Mouse (Mus musculus) thymus, adult 2 months (tissue): ENCODE data around the gene Eral1. TPM values are rescaled to one million over a fixed set of nuclear protein-coding genes. Genes with fewer than 3 reads are reported as not detected.
A peak's percentile ranks its signal among the peaks of the same experiment; 100 is the strongest.

Source experiments
- DNase-seq: peaks from one replicate; pipeline ENCODE4 v3.0.0; 2021
- H3K27ac ChIP-seq: fragments of 200-500 bp; 2 replicates; pipeline ENCODE4 v1.5.1; 2012; ENCODE audit warnings: low read length, control low read depth; ENCODE audit not compliant: control insufficient read depth, insufficient read depth
- H3K27me3 ChIP-seq: fragments of 200-500 bp; 2 replicates; pipeline ENCODE4 v1.6.1; 2012; ENCODE audit warnings: mild to moderate bottlenecking, low read length, moderate library complexity, mixed read lengths; ENCODE audit not compliant: control insufficient read depth, insufficient read depth
- H3K36me3 ChIP-seq: fragments of 200-500 bp; 2 replicates; pipeline ENCODE4 v1.6.1; 2012; ENCODE audit warnings: mild to moderate bottlenecking, low read length, moderate library complexity; ENCODE audit not compliant: control insufficient read depth, insufficient read depth
- H3K4me1 ChIP-seq: fragments of 200-500 bp; replicated peaks from 2 replicates; pipeline ENCODE4 v1.6.1; 2012; ENCODE audit warnings: low read length; ENCODE audit not compliant: control insufficient read depth, insufficient read depth
- H3K4me3 ChIP-seq: fragments of 200-500 bp; 2 replicates; pipeline ENCODE4 v1.5.1; 2012; ENCODE audit warnings: mild to moderate bottlenecking, low read length, control low read depth, moderate library complexity; ENCODE audit not compliant: control insufficient read depth, insufficient read depth
- CTCF ChIP-seq: fragments of 200-500 bp; IDR thresholded peaks from 2 replicates; pipeline ENCODE4 v1.5.1; 2012; ENCODE audit warnings: mild to moderate bottlenecking, control low read depth, low read length, moderate library complexity, borderline replicate concordance; ENCODE audit not compliant: control insufficient read depth, poor library complexity, insufficient read depth; ENCODE audit errors: extremely low read depth
- POLR2A ChIP-seq: fragments of 200-500 bp; IDR thresholded peaks from 2 replicates; pipeline ENCODE4 v1.6.1; 2012; ENCODE audit warnings: mild to moderate bottlenecking, low read length, control low read depth, moderate library complexity; ENCODE audit not compliant: control insufficient read depth, poor library complexity, insufficient read depth; ENCODE audit errors: extremely low read depth
- WGBS: fragments of 180-500 bp; shearing (Covaris S2); methylation state at CpG from one replicate; pipeline ENCODE4 v1.1.7; 2018; 5-methylcytosine and 5-hydroxymethylcytosine counted together
- polyA plus RNA-seq: library from polyadenylated mRNA; depleted of rRNA; stranded (reverse); fragments of >200 nt; gene quantifications from 2 replicates; pipeline ENCODE4 v1.2.3, GENCODE M21; 2012

The Eral1 gene
- polyA plus RNA-seq, 1 experiment, result 41.7 TPM

GRCm38 (mm10) chr11:78094137-78094503, 13.9 kb upstream of the Eral1 start:
- Histone ChIP-seq H3K27me3 (no peaks in the 10 kb centered on the region), H3K4me1 (peaks cover 4% of the 10 kb centered on the region; the same call in 1 of the 2 replicates), H3K4me3 (peak overlapping the region; percentile 64), H3K36me3 (no peaks in the 10 kb centered on the region), H3K27ac (no peak overlapping the region)
- DNase-seq, result no peak
- WGBS, result 48% methylated on average over 11 of the region's 11 CpGs
- TF ChIP-seq POLR2A, result no peak
- no peak for TF ChIP-seq CTCF

- H3K4me1 ChIP-seq, result no peaks in the 10 kb centered on the region
- H3K27me3 ChIP-seq, result no peaks in the 10 kb centered on the region
- WGBS, result 90% methylated on average over 5 of the region's 5 CpGs
- H3K36me3 ChIP-seq, result no peaks in the 10 kb centered on the region
- no peak overlapping the region for H3K27ac ChIP-seq
- DNase-seq, result no peak
- no peak overlapping the region for H3K4me3 ChIP-seq
- TF ChIP-seq POLR2A, result no peak
- no peak for TF ChIP-seq CTCF
These were observed 7.6 kb upstream of the Eral1 start for GRCm38 (mm10) chr11:78087756-78088281.

- H3K4me1 ChIP-seq, result no peaks in the 10 kb centered on the region
- H3K27ac ChIP-seq, result no peak overlapping the region
- no peaks in the 10 kb centered on the region for H3K36me3 ChIP-seq
- 82% methylated on average over 4 of the region's 4 CpGs for WGBS
- H3K4me3 ChIP-seq, result no peak overlapping the region
- no peak for DNase-seq
- TF ChIP-seq CTCF, result no peak
- TF ChIP-seq POLR2A, result no peak
- H3K27me3 ChIP-seq, result no peaks in the 10 kb centered on the region
These were observed 6.8 kb upstream of the Eral1 start for GRCm38 (mm10) chr11:78086925-78087479.

GRCm38 (mm10) chr11:78083595-78083994, 3.4 kb upstream of the Eral1 start:
- H3K27me3 ChIP-seq, result no peaks in the 10 kb centered on the region
- DNase-seq, result no peak
- H3K36me3 ChIP-seq, result no peaks in the 10 kb centered on the region
- TF ChIP-seq POLR2A, result no peak
- no peak for TF ChIP-seq CTCF
- no peak overlapping the region for H3K27ac ChIP-seq
- 14% methylated on average over 1 of the region's 1 CpGs for WGBS
- H3K4me3 ChIP-seq, result no peak overlapping the region
- H3K4me1 ChIP-seq, result peaks cover 7% of the 10 kb centered on the region

- TF ChIP-seq CTCF, result no peak
- no peak for TF ChIP-seq POLR2A
- 95% methylated on average over 4 of the region's 4 CpGs for WGBS
- peaks cover 21% of the 10 kb centered on the region for H3K36me3 ChIP-seq
- H3K27me3 ChIP-seq, result no peaks in the 10 kb centered on the region
- peaks cover 2% of the 10 kb centered on the region for H3K4me1 ChIP-seq
- no peak for DNase-seq
- no peak overlapping the region for H3K4me3 ChIP-seq
- no peak overlapping the region for H3K27ac ChIP-seq
These were observed 5.5 kb downstream of the Eral1 start for GRCm38 (mm10) chr11:78074666-78075065.

GRCm38 (mm10) chr11:78074277-78074652, 5.9 kb downstream of the Eral1 start:
- no peak for DNase-seq
- Histone ChIP-seq H3K36me3 (peaks cover 21% of the 10 kb centered on the region), H3K27me3 (no peaks in the 10 kb centered on the region), H3K4me3 (no peak overlapping the region), H3K27ac (no peak overlapping the region), H3K4me1 (no peaks in the 10 kb centered on the region)
- TF ChIP-seq POLR2A (no peak), CTCF (no peak)
- 95% methylated on average over 2 of the region's 2 CpGs for WGBS
